Mouse (Mus musculus): ENCODE data around the gene Slc8a1. TPM values are rescaled to one million over a fixed set of nuclear protein-coding genes. Genes with fewer than 3 reads are reported as not detected.

Slc8a1 gene
- polyA plus RNA-seq, 1 experiment: 0.46 TPM

DNA sequence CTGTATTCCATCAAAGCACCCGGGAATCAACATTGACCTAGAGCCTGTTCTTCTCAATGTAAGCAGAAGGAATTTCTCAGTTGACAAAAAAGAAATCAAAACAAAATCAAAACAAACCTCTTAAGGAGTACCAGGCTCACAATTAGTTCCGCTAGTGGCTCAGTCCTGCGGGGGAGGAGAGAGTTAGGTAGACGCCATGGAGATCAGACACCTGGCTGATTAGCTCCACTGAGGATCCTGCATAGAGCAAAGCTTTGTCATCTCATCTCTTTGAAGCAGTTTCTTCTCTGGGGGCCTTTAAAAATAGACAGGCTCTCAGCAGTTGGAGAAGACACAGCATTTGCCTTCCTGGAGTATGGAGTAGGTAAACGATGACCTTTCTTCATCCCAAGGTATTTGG, 192.2 kb downstream of the Slc8a1 start:
- H3K27me3 ChIP-seq (replicated peaks): no peaks in the 10 kb centered on the region
- TF ChIP-seq GATA1 (IDR thresholded peaks at IDR 0.05; ENCODE audit: borderline replicate concordance, low read length) (no peak), FLI1 (IDR thresholded peaks at IDR 0.05; ENCODE audit: low read length) (no peak)
- H3K9me3 ChIP-seq: no peaks in the 10 kb centered on the region
- no peak overlapping the region for H3K4me3 ChIP-seq (replicated peaks)
- H3K4me1 ChIP-seq: peaks cover 8% of the 10 kb centered on the region; the same call in 1 of the 2 replicates
- H3K36me3 ChIP-seq (replicated peaks; ENCODE audit: low read length): no peaks in the 10 kb centered on the region

DNA sequence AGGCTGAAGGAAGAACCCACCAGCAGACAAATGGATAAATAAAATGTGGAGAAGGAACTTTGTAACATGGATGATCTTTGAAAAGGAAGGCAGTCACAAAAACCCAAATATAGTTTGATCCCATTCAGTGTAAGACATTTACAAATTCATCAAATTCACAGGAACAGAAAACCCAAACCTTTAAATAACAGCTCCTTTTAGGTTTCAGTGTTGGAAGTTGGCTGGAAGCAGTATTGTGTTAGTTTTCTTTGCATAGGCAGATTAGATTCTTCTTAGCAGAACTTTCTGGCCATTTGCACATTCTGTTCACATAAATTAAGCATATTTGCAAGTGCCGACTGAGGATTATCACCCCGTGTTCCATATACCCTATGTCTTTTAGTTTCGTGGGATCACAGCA, 193.3 kb downstream of the Slc8a1 start:
- peaks cover 8% of the 10 kb centered on the region; the same call in 1 of the 2 replicates for H3K4me1 ChIP-seq
- no peaks in the 10 kb centered on the region for H3K36me3 ChIP-seq (replicated peaks; ENCODE audit: low read length)
- TF ChIP-seq GATA1 (IDR thresholded peaks at IDR 0.05; ENCODE audit: borderline replicate concordance, low read length) (no peak), FLI1 (IDR thresholded peaks at IDR 0.05; ENCODE audit: low read length) (no peak)
- H3K9me3 ChIP-seq: no peaks in the 10 kb centered on the region
- no peaks in the 10 kb centered on the region for H3K27me3 ChIP-seq (replicated peaks)
- no peak overlapping the region for H3K4me3 ChIP-seq (replicated peaks)

DNA sequence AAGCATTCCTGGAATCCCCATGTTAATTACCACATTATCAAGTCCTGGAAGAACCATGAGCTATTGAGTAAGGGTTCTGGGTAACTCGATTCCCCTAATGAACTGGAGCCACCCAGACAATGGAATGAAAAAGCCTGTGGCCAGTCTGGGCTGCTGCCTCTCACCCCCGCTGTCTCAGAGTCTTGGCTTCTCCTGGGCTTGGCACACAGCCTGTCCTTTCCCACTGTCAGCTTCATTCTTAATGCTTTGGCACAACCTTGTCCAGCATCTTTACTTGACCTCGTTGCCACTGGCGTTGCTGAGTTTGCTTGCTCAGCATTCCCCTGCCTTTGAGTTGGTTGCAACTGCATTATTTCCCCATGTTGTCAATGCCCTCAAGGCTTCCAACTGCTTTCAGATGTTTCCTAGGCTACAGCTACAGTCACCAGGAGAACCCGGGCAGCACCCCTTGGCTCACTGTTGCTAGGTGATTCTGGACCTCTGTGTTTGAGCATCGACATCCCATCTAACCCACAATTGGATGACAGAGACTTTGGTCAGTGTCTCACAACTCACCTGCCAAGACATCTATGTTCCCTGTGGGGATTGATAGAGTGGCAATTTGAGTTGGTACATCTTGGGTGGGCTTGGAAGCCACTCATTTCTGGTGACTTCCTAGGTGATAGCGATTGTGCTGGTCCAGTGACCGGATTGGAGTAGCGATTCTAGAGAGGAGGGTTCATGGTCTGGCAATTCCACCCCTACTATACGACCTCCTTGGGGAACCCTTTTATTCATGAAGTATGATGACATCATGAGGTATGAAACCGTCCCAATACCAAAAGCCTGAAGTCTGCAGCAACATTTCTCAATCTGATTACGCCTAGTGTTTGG, 195.6 kb downstream of the Slc8a1 start:
- TF ChIP-seq GATA1 (IDR thresholded peaks at IDR 0.05; ENCODE audit: borderline replicate concordance, low read length) (no peak), FLI1 (IDR thresholded peaks at IDR 0.05; ENCODE audit: low read length) (no peak)
- H3K36me3 ChIP-seq (replicated peaks; ENCODE audit: low read length): no peaks in the 10 kb centered on the region
- peaks cover 15% of the 10 kb centered on the region for H3K4me1 ChIP-seq
- H3K4me3 ChIP-seq (replicated peaks): no peak overlapping the region
- H3K9me3 ChIP-seq: no peaks in the 10 kb centered on the region
- no peaks in the 10 kb centered on the region for H3K27me3 ChIP-seq (replicated peaks)

DNA sequence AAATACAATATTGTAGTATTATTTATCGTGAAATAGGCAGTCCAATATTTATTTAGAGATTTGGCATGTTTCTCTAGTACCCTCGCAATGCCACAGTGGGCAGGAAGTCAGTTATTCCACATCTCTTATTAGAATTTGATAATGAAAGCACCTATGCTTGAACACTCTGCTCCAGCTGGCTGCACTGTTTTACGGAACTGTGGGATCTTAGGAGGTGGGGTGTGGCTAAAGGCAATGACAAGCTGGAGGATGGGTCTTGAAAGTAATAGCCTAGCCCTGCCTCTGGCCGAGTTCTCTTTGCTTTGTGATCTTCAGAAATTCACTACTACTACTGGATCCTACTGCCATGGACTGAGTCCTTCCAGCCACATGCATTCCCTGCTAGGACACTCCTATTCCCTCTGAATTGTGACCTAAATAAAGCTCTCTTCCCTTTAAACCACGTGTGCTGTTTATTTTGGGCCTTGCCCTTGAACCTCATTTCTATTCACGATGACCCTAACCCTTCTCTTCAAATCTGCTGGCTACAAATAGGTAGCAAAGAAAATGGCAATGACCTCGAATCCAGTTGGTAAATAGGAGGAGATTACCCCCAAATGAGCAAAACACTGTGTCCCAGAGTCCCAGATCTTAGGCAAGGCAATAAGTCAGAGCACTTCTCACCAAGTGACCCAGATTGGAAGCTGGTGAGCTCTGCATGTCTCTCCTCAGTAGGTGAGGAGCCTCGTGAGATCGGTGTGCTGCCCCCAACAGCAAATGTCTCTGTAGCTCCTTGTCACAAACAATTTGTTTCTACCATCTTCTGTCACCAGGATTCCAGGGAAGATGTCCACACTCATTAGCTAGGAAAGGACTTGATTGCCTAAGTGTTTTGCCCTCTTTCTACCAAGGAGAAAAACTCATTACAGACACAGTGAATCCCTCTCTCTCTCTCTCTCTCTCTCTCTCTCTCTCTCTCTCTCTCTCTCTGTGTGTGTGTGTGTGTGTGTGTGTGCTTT, 199.7 kb downstream of the Slc8a1 start:
- TF ChIP-seq GATA1 (IDR thresholded peaks at IDR 0.05; ENCODE audit: borderline replicate concordance, low read length) (no peak), FLI1 (IDR thresholded peaks at IDR 0.05; ENCODE audit: low read length) (no peak)
- Histone ChIP-seq H3K36me3 (replicated peaks; ENCODE audit: low read length) (no peaks in the 10 kb centered on the region), H3K9me3 (no peaks in the 10 kb centered on the region), H3K4me1 (peaks cover 14% of the 10 kb centered on the region), H3K27me3 (replicated peaks) (no peaks in the 10 kb centered on the region), H3K4me3 (replicated peaks) (no peak overlapping the region)

DNA sequence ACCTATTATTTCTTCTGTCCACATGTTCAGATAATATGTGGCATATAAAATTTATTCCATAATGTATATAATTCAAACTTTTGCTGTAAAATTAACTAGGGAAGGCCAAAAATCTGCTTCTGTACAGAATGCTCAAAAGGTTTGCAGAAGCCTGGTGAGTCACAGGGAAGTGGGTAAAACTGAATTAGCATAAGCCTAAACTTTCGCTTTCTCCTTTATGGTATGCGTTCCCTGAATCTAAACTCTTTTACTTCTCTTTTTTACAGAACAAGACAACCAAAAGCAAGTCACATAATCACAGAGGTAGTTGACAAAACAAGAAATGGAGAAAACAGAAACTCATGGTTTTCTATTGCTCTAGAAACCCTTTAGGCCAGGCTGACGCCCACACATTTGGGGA, 202.1 kb downstream of the Slc8a1 start:
- Histone ChIP-seq H3K4me3 (replicated peaks) (peak overlapping the region; percentile 62), H3K27me3 (replicated peaks) (no peaks in the 10 kb centered on the region), H3K9me3 (no peaks in the 10 kb centered on the region), H3K4me1 (peaks cover 14% of the 10 kb centered on the region), H3K36me3 (replicated peaks; ENCODE audit: low read length) (no peaks in the 10 kb centered on the region)
- TF ChIP-seq GATA1 (IDR thresholded peaks at IDR 0.05; ENCODE audit: borderline replicate concordance, low read length) (no peak), FLI1 (IDR thresholded peaks at IDR 0.05; ENCODE audit: low read length) (no peak)

DNA sequence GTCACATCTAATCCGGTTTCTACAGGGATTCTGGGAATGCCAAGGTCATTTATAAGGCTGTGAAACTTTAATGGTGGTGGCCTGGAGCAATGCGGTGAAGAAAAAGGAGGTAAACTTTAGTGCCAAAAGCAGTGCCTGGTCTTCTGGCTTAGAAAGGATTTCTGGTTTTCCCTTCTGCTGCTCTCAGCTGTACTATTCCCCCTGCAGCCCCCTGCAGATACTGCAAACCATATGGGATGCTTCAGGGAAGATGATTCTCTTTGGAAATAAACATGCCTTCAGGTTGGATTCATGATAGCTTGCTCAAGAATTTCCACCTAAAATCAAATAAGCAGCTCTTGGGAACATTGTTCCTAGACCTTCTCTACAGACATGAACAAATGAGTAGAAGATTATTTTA, 208.3 kb downstream of the Slc8a1 start:
- no peaks in the 10 kb centered on the region for H3K9me3 ChIP-seq
- no peaks in the 10 kb centered on the region for H3K36me3 ChIP-seq (replicated peaks; ENCODE audit: low read length)
- no peak for TF ChIP-seq GATA1 (IDR thresholded peaks at IDR 0.05; ENCODE audit: borderline replicate concordance, low read length)
- TF ChIP-seq FLI1 (IDR thresholded peaks at IDR 0.05; ENCODE audit: low read length): no peak
- H3K4me1 ChIP-seq: no peaks in the 10 kb centered on the region
- no peak overlapping the region for H3K4me3 ChIP-seq (replicated peaks)
- no peaks in the 10 kb centered on the region for H3K27me3 ChIP-seq (replicated peaks)

DNA sequence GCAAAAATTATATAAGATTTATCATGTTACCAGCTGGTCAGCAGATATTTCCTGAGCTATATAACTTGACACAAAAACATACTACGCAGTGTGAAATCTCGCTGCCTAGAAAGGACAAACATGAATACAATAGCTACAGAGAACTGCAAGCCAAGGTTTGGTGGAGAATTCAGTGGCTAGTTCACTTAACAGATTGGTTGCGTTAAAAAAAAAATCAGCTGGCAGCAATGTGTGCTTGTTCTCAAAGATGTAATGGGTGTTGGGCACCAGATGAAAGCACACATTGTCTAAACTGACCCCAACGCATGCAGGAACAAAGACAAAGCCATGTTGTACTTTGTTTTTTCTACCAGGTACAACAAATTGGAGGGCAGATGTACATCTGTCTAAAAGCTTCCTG, 209.2 kb downstream of the Slc8a1 start:
- Histone ChIP-seq H3K27me3 (replicated peaks) (no peaks in the 10 kb centered on the region), H3K36me3 (replicated peaks; ENCODE audit: low read length) (no peaks in the 10 kb centered on the region), H3K4me1 (no peaks in the 10 kb centered on the region), H3K4me3 (replicated peaks) (no peak overlapping the region), H3K9me3 (no peaks in the 10 kb centered on the region)
- no peak for TF ChIP-seq FLI1 (IDR thresholded peaks at IDR 0.05; ENCODE audit: low read length)
- no peak for TF ChIP-seq GATA1 (IDR thresholded peaks at IDR 0.05; ENCODE audit: borderline replicate concordance, low read length)

DNA sequence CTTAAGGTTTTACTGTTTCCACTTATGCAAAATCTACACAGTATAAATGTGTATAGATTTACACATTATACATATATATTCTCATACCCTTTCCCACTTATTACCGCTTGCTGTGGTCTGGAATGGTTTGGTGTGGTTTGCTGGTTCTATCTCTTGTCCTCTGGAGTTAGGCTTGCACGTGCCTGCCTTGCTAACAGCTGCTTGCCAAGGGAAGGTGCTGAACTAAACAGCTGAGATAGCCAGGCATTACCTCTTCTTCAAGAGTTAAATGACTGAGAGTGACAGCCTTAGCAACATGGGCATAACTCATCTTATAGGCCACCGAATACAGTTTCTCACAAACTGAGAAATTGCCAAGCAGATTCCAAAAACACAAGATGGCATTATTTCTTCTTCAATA, 211.7 kb downstream of the Slc8a1 start:
- Histone ChIP-seq H3K27me3 (replicated peaks) (no peaks in the 10 kb centered on the region), H3K36me3 (replicated peaks; ENCODE audit: low read length) (no peaks in the 10 kb centered on the region), H3K9me3 (no peaks in the 10 kb centered on the region), H3K4me3 (replicated peaks) (no peak overlapping the region), H3K4me1 (no peaks in the 10 kb centered on the region)
- TF ChIP-seq GATA1 (IDR thresholded peaks at IDR 0.05; ENCODE audit: borderline replicate concordance, low read length): no peak
- TF ChIP-seq FLI1 (IDR thresholded peaks at IDR 0.05; ENCODE audit: low read length): no peak

DNA sequence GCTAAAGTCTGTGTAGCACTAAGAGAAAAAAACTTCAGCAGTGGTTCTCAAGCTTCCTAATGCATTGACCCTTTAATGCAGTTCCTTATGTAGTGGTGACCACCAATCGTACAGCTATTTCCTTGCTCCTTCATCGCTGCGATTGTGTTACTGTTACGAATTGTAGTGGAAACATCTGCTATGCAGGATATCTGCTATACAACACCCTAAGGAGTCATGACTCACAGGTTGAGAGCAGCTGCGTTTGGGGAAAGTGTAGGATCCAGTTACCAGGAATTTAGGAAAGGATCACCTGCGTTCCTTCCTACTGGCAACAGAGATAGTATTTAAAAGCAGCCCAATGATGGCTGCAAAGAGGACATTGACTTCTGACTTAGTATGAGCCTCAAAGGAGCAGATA, 213.4 kb downstream of the Slc8a1 start:
- Histone ChIP-seq H3K36me3 (replicated peaks; ENCODE audit: low read length) (no peaks in the 10 kb centered on the region), H3K4me3 (replicated peaks) (no peak overlapping the region), H3K4me1 (no peaks in the 10 kb centered on the region), H3K9me3 (no peaks in the 10 kb centered on the region), H3K27me3 (replicated peaks) (no peaks in the 10 kb centered on the region)
- TF ChIP-seq GATA1 (IDR thresholded peaks at IDR 0.05; ENCODE audit: borderline replicate concordance, low read length) (no peak), FLI1 (IDR thresholded peaks at IDR 0.05; ENCODE audit: low read length) (no peak)
